Mouse (Mus musculus) liver, adult 2 months (tissue): ENCODE measurements around the gene Itpripl1.

Experiments used
- CTCF ChIP-seq: fragments of 200-500 bp; IDR thresholded peaks from 2 replicates; pipeline ENCODE4 v1.5.1; 2011; ENCODE audit warnings: low read depth, low read length, control low read depth
- POLR2A ChIP-seq: fragments of 200-500 bp; IDR thresholded peaks from 2 replicates; pipeline ENCODE4 v1.6.1; 2011; ENCODE audit warnings: low read length, control low read depth; ENCODE audit not compliant: insufficient read depth; ENCODE audit errors: extremely low read depth

GRCm38 (mm10) chr2:127121591-127122235 lies 21.5 kb downstream of the Itpripl1 start:
- TF ChIP-seq POLR2A (no peak), CTCF (no peak)
